Mouse (Mus musculus): ENCODE measurements around the gene Adipor2.

- peak; percentile 66 for TF ChIP-seq CTCF (IDR thresholded peaks at IDR 0.05)
- no peak for TF ChIP-seq EP300 (IDR thresholded peaks at IDR 0.05; ENCODE audit: insufficient read depth, low read depth, low read length)
- TF ChIP-seq POLR2A (IDR thresholded peaks at IDR 0.05; ENCODE audit: insufficient read depth, low read depth, low read length) = no peak
These were observed 31.6 kb upstream of the Adipor2 start for GRCm38 (mm10) chr6:119449060-119449499.

Data from heart, adult 2 months (tissue).